ENCODE assay signal across 20 mouse cellular contexts in genomic region chr4:128441228-128441627, GRCm38 (mm10).
DNase-seq lines count a peak whose midpoint lies in the region; ATAC-seq and TF ChIP-seq lines count a peak whose summit lies in the region.
"Had no signal": no experiment of that assay in that cellular context is flagged by ENCODE, and none has a peak within 500 bp of the region (broad histone marks: within the 10 kb centered on the region; RNA-seq: fewer than 3 reads in every experiment).

No protein-coding gene starts in this region.

- no peak overlapping the region for H3K9ac ChIP-seq in forebrain, postnatal 0 days
- no peak overlapping the region for H3K9ac ChIP-seq in forebrain, embryonic 16.5 days (replicated peaks; ENCODE audit: low read depth, low read length)
- H3K9ac ChIP-seq: embryonic facial prominence, embryonic 13.5 days; embryonic facial prominence, embryonic 15.5 days; forebrain, embryonic 13.5 days had no signal

- WGBS in forebrain, postnatal 0 days = 66% methylated on average over 2 of the region's 2 CpGs
- WGBS in forebrain, embryonic 16.5 days = 72% methylated on average over 2 of the region's 2 CpGs

- H3K9me3 ChIP-seq in forebrain, postnatal 0 days (ENCODE audit: low read length) = no peaks in the 10 kb centered on the region
- H3K9me3 ChIP-seq in forebrain, embryonic 16.5 days (ENCODE audit: control insufficient read depth, low read length) = no peaks in the 10 kb centered on the region
- H3K9me3 ChIP-seq: embryonic facial prominence, embryonic 13.5 days; embryonic facial prominence, embryonic 15.5 days; forebrain, embryonic 10.5 days; forebrain, embryonic 13.5 days had no signal

- no peaks in the 10 kb centered on the region for H3K27me3 ChIP-seq in forebrain, postnatal 0 days (ENCODE audit: insufficient read depth, low read length)
- H3K27me3 ChIP-seq in forebrain, embryonic 16.5 days (replicated peaks; ENCODE audit: control insufficient read depth, insufficient read depth, low read length) = no peaks in the 10 kb centered on the region
- H3K27me3 ChIP-seq: embryonic facial prominence, embryonic 13.5 days; embryonic facial prominence, embryonic 15.5 days; forebrain, embryonic 13.5 days had no signal

- no peak for TF ChIP-seq CTCF in forebrain, postnatal 0 days (IDR thresholded peaks at IDR 0.05; ENCODE audit: low read depth)

- H3K27ac ChIP-seq in forebrain, postnatal 0 days (ENCODE audit: low read depth, low read length) = 0 out of 2 replicates have a peak overlapping the region, but pooled peaks have one; percentile 9
- no peak overlapping the region for H3K27ac ChIP-seq in forebrain, embryonic 16.5 days (ENCODE audit: low read length)
- H3K27ac ChIP-seq: embryonic facial prominence, embryonic 13.5 days; embryonic facial prominence, embryonic 15.5 days; forebrain, embryonic 10.5 days; forebrain, embryonic 13.5 days had no signal

- H3K4me2 ChIP-seq in forebrain, postnatal 0 days (ENCODE audit: low read depth) = no peak overlapping the region
- H3K4me2 ChIP-seq in forebrain, embryonic 16.5 days (ENCODE audit: low read length) = no peak overlapping the region
- H3K4me2 ChIP-seq: embryonic facial prominence, embryonic 13.5 days; embryonic facial prominence, embryonic 15.5 days; forebrain, embryonic 13.5 days had no signal

- no peak for DNase-seq in forebrain, postnatal 0 days
- DNase-seq in retina, embryonic 14.5 days (ENCODE audit: low spot score) = no peak
- DNase-seq: adrenal gland, adult 2 months; adrenal gland, postnatal 10 days; adrenal gland, postnatal 25 days; cerebellum, adult 11 months; cerebellum, adult 18-20 months; cerebellum, adult 8-10 months; cerebellum, adult 9-11 months; cerebellum, postnatal 14 days; cerebellum, postnatal 36 days; embryo, embryonic 11 days had no signal

- ATAC-seq in forebrain, postnatal 0 days = no peak
- no peak for ATAC-seq in forebrain, embryonic 16.5 days
- peak; percentile 91 for ATAC-seq in megakaryocyte, adult 5-6 weeks (ENCODE audit: poor library complexity, severe bottlenecking)
- ATAC-seq in megakaryocyte progenitor cell, adult 5-6 weeks (replicated peaks; ENCODE audit: poor library complexity) = peak; percentile 37; the same call in 1 of the 2 replicates
- ATAC-seq: forebrain, embryonic 13.5 days had no signal

- H3K4me1 ChIP-seq in forebrain, postnatal 0 days (ENCODE audit: insufficient read depth) = peaks cover 8% of the 10 kb centered on the region; the same call in 1 of the 2 replicates
- peaks cover 29% of the 10 kb centered on the region for H3K4me1 ChIP-seq in forebrain, embryonic 16.5 days (replicated peaks; ENCODE audit: control insufficient read depth, insufficient read depth, low read length)
- H3K4me1 ChIP-seq: embryonic facial prominence, embryonic 13.5 days; embryonic facial prominence, embryonic 15.5 days had no signal

- H3K36me3 ChIP-seq in forebrain, postnatal 0 days (ENCODE audit: insufficient read depth) = peaks cover 3% of the 10 kb centered on the region; the same call in 1 of the 2 replicates
- H3K36me3 ChIP-seq in forebrain, embryonic 16.5 days (ENCODE audit: control insufficient read depth, insufficient read depth) = no peaks in the 10 kb centered on the region
- H3K36me3 ChIP-seq: embryonic facial prominence, embryonic 13.5 days; embryonic facial prominence, embryonic 15.5 days; forebrain, embryonic 10.5 days had no signal

- H3K4me3 ChIP-seq in forebrain, postnatal 0 days (ENCODE audit: low read depth, low read length) = no peak overlapping the region
- H3K4me3 ChIP-seq in forebrain, embryonic 16.5 days (replicated peaks; ENCODE audit: low read length) = no peak overlapping the region
- H3K4me3 ChIP-seq: embryonic facial prominence, embryonic 13.5 days; embryonic facial prominence, embryonic 15.5 days; erythroblast, embryonic 14.5 days; forebrain, embryonic 10.5 days; forebrain, embryonic 13.5 days had no signal

Comparison
In these comparisons a context has a peak if more than half of its experiments do, and no peak if none do; other contexts are left out.
1. ATAC-seq: peak in megakaryocyte, adult 5-6 weeks (single experiment) and megakaryocyte progenitor cell, adult 5-6 weeks (single experiment); none in forebrain, postnatal 0 days (single experiment) and forebrain, embryonic 16.5 days (single experiment).